Mouse (Mus musculus) forebrain, embryonic 13.5 days (tissue): ENCODE measurements around the gene Trmt2b. TPM values are rescaled to one million over a fixed set of nuclear protein-coding genes. Genes with fewer than 3 reads are reported as not detected.
"Not testable (repeated sequence)": the region's sequence is repeated elsewhere in the genome, so short reads cannot be mapped to it uniquely, and the experiment has no call there.

Source experiments
- ATAC-seq: fragments of 200-750 bp; cut with Nextera tagmentation; 2 replicates; pipeline ENCODE4 v1.8.0; 2017
- H3K27ac ChIP-seq: fragments of 300-500 bp; sonication (generic); 2 replicates; pipeline ENCODE4 v1.5.1; 2015; ENCODE audit warnings: inconsistent platforms, mild to moderate bottlenecking, moderate library complexity
- H3K27me3 ChIP-seq: fragments of 300-500 bp; sonication (generic); 2 replicates; pipeline ENCODE4 v1.6.1; 2015; ENCODE audit warnings: mild to moderate bottlenecking, inconsistent platforms
- H3K36me3 ChIP-seq: fragments of 300-500 bp; sonication (generic); 2 replicates; pipeline ENCODE4 v1.6.1; 2015; ENCODE audit warnings: mild to moderate bottlenecking, inconsistent platforms; ENCODE audit not compliant: poor library complexity, severe bottlenecking
- H3K4me1 ChIP-seq: fragments of 300-500 bp; sonication (generic); 2 replicates; pipeline ENCODE4 v1.6.1; 2015; ENCODE audit warnings: inconsistent platforms
- H3K4me2 ChIP-seq: fragments of 300-500 bp; sonication (generic); 2 replicates; pipeline ENCODE4 v1.6.1; 2015; ENCODE audit warnings: inconsistent platforms, mild to moderate bottlenecking, moderate library complexity
- H3K4me3 ChIP-seq: fragments of 300-500 bp; sonication (generic); 2 replicates; pipeline ENCODE4 v1.5.1; 2015; ENCODE audit warnings: mild to moderate bottlenecking, inconsistent platforms
- H3K9ac ChIP-seq: fragments of 300-500 bp; sonication (generic); 2 replicates; pipeline ENCODE4 v1.6.1; 2015; ENCODE audit warnings: mild to moderate bottlenecking, inconsistent platforms
- H3K9me3 ChIP-seq: fragments of 300-500 bp; sonication (generic); replicated peaks from 2 replicates; pipeline ENCODE4 v1.6.1; 2016; ENCODE audit warnings: inconsistent platforms
- WGBS: fragments of 180-500 bp; shearing (Covaris S2); methylation state at CpG from one replicate; pipeline ENCODE4 v1.1.7; 2015; 5-methylcytosine and 5-hydroxymethylcytosine counted together
- polyA plus RNA-seq: library from polyadenylated mRNA; unstranded; fragments of >200 nt; fragmentation: Nextera tagmentation; extraction: Ambion mirVana; gene quantifications from 2 replicates; pipeline ENCODE4 v1.2.1, GENCODE M21; 2015

The Trmt2b gene
- polyA plus RNA-seq, 1 experiment from 2014 or later: 7.9 TPM

DNA sequence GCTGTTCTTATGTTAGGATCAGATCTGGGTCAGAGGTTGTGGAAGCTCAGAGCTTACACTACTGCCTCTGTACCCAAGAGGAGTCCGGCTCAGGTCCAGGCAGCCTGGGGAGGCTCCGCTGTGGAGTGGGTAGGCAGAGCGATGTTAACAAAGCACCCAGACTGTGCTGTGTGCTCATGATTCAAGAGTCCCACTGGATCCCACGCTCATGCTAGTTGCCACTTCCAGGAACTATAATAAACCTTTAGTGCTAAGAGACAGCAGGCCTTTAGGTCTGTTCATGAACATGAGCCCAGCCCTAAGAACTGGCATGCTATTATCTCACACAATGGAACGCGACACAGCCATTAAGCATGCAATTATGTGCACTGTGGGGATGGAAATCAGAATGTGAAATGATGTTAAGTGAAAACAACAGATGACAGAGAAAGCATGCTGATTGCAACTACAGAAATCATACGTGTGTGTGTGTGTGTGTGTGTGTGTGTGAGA is 65.6 kb downstream of the Trmt2b start:
- 62% methylated on average over 7 of the region's 7 CpGs for WGBS

DNA sequence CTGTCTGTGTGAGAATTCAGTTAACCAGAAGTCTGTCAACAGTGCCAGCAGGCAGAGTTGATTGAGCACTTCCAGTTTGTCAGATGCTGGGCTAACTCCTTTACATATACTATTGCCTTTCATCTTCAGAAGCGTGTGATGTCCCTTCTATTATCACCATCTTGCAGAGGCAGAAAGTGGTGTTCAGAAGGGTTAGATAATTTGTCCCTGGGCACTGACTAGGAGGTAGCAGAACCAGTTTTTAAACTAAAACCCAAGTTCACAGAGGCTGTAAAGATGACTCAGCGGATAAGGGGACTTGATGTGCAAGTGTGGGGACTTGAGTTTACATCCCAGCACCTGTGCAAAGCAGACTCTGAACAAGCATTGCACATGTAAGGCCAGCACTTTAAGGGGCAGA is 68.3 kb downstream of the Trmt2b start:
- no peaks in the 10 kb centered on the region for H3K27me3 ChIP-seq
- no peak overlapping the region for H3K27ac ChIP-seq
- H3K9ac ChIP-seq: no peak overlapping the region
- no peak for ATAC-seq
- no peaks in the 10 kb centered on the region for H3K4me1 ChIP-seq
- no peaks in the 10 kb centered on the region for H3K36me3 ChIP-seq
- no peak overlapping the region for H3K4me3 ChIP-seq
- H3K4me2 ChIP-seq: no peak overlapping the region
- 88% methylated on average over 2 of the region's 2 CpGs for WGBS
- H3K9me3 ChIP-seq: no peaks in the 10 kb centered on the region

More for the DNA sequence above, 65.6 kb downstream of the Trmt2b start:
- Histone ChIP-seq H3K4me3 (no peak overlapping the region), H3K36me3 (no peaks in the 10 kb centered on the region), H3K9ac (no peak overlapping the region), H3K4me2 (no peak overlapping the region), H3K9me3 (no peaks in the 10 kb centered on the region), H3K4me1 (no peaks in the 10 kb centered on the region), H3K27me3 (no peaks in the 10 kb centered on the region), H3K27ac (no peak overlapping the region)
- no peak; the same call in 1 of the 2 replicates for ATAC-seq

- not testable (repeated sequence) for H3K9ac ChIP-seq, H3K4me3 ChIP-seq, H3K36me3 ChIP-seq, H3K27me3 ChIP-seq, H3K4me2 ChIP-seq, ATAC-seq, H3K27ac ChIP-seq, H3K4me1 ChIP-seq, H3K9me3 ChIP-seq
- 94% methylated on average over 8 of the region's 9 CpGs for WGBS
These were observed 89.6 kb downstream of the Trmt2b start, which contains the start of gene Arl13a for GRCm38 (mm10) chrX:134187201-134187600. Arl13a (plus strand) TSS chrX:134187501.

- Histone ChIP-seq H3K9me3 (no peaks in the 10 kb centered on the region), H3K27ac (no peak overlapping the region), H3K9ac (no peak overlapping the region), H3K4me1 (no peaks in the 10 kb centered on the region), H3K36me3 (no peaks in the 10 kb centered on the region), H3K4me2 (no peak overlapping the region), H3K27me3 (no peaks in the 10 kb centered on the region), H3K4me3 (no peak overlapping the region)
- 100% methylated on average over 1 of the region's 1 CpGs for WGBS
- ATAC-seq: no peak
These were observed 102.1 kb downstream of the Trmt2b start for GRCm38 (mm10) chrX:134174699-134175098.

Other genes starting within 250 kb of the Trmt2b start
- gene Cstf2, start 217.8 kb downstream of the Trmt2b start, polyA plus RNA-seq: 59.8 and 68.3 TPM in 2 replicates
- gene Xkrx, start 114.9 kb downstream of the Trmt2b start, polyA plus RNA-seq: 0.09 and 0.11 TPM in 2 replicates
- gene Arl13a, start 89.5 kb downstream of the Trmt2b start, polyA plus RNA-seq: not detected in 2 replicates
- 0.08 and 0.21 TPM in 2 replicates for gene Nox1, start 55.0 kb downstream of the Trmt2b start, polyA plus RNA-seq
- 77.4 and 84.6 TPM in 2 replicates for gene Tmem35a, start 18.2 kb upstream of the Trmt2b start, polyA plus RNA-seq
- 24.5 and 27.3 TPM in 2 replicates for gene Cenpi, start 31.1 kb upstream of the Trmt2b start, polyA plus RNA-seq
- gene Drp2, start 127.6 kb upstream of the Trmt2b start, polyA plus RNA-seq: 10.8 and 13.1 TPM in 2 replicates
- gene Taf7l, start 199.5 kb upstream of the Trmt2b start, polyA plus RNA-seq: not detected in 2 replicates